Mouse (Mus musculus): Measurements from ENCODE around the gene Pum2.
"Not testable (repeated sequence)": the region's sequence is repeated elsewhere in the genome, so short reads cannot be mapped to it uniquely, and the experiment has no call there.

The Pum2 gene

DNA sequence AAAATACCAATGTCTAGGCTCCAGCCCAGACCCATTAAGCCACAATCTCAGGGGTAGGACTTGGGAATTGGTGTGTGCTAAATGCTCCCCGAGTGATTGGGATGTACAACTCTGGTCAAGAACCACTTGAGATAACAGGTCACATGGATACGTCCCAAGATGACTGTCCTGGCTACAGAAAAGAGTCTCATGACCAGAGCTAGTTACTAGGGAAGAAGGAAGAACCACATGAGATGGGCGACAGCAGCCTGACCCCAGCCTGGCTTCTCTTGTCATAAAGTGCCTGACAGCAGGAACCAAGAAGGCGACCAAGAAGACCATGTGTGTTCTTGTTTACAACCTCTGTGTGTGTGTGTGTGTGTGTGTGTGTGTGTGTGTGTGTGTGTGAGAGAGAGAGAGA is 4.5 kb upstream of the Pum2 start:
- no peak for DNase-seq (ENCODE audit: low spot score)

DNA sequence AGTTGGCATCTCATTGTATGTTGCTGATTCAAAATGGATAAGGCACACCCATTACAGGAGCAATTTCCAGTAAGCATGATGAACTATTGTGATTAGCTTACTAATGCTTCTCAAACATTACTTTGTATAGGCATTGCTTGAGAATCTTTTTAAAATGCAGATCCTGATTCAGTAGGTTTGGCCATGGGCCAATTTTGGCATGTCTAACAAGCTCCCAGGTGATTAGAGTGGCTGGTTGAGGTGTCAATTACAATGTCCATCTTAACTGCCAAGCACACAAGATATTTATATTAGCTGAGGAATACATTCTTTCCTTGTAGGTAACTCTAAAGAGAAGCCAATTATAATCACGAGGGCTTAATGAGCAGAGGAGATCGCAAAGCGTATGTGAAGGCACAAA is 4.1 kb upstream of the Pum2 start:
- no peak for DNase-seq (ENCODE audit: low spot score)

DNA sequence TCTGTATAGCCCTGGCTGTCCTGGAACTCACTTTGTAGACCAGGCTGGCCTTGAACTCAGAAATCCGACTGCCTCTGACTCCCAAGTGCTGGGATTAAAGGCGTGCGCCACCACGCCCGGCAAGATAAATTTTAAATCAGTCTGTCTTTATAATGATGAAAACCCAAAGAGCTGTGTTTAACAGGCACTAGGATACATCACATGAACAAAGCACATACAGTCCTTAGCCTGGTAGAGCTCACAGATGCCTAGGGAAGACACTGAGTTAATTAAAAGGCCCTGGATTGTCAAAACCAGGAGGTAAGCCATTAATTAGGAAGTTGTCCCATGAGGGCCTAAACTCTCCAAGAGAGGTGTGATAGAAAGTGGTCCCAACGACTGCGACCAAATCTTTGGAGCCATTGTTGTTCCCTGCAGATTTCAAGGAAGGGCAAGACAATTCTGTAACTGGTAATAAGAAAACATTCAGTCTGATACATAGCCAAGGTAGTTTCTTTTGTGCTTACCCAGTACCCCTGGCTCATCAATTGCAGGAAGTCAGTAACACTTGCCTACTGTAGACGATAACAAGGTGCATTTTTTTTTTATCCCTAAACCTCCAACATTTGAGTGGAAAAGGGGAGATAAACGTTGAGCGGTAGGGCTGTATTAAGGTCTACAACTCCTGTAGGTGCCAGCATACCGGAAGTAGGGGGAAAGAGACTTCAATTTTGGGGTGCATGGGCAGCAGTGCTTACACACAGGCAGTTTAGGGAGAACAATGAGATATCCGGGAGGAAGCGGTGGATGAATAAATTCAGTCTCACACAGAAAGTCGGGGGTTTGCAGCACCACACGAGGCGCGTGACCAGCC is 587 bp upstream of the Pum2 start:
- no peak for DNase-seq (ENCODE audit: low spot score)

DNA sequence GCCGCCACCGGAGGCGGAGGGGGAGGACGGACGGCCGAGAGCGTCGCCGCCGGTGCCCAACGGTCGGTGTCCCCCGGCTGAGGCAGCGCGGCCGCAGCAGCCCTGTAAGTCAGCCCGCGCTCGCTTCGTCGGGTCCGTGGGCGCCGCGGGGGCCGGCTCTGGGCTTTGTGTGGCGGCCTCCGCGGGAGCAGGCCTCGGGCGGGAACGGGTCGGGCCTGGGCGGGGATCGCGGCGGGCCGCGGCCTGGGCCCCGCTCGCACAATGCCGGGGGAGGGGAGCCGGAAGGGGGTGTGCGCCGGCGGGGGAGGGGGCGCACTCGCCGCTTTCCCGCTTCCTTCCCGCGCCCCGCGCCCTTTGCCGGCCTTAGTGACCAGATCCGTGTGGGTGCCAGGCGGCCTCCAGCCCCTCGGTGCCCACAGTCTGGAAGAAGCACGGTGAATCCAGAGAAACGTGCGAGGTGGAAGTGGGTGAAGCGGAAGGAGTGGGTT is 487 bp downstream of the Pum2 start:
- peak; percentile 47 for DNase-seq (ENCODE audit: low spot score)

DNA sequence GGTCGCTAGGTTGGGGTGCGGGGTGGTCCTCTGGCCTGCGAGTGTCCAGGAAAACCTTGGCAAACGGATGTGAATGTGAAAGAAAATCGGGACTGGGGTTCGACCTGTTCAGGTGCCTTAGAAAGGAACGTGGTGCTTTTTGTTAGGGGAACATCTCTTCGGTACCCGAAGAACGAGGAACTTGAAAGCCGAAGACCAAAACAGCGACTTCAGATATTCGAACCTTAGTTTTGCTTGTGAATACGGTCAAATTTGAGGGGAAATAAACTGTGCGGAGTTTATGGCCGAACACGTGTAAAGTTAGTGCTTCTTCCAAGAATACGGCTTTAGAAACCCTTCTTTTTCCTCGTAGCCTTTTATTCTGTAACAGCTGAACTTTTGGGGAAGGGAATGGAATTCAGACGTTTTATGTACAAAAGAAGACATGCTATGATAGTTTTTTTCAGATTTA is 982 bp downstream of the Pum2 start:
- DNase-seq (ENCODE audit: low spot score), result no peak

DNA sequence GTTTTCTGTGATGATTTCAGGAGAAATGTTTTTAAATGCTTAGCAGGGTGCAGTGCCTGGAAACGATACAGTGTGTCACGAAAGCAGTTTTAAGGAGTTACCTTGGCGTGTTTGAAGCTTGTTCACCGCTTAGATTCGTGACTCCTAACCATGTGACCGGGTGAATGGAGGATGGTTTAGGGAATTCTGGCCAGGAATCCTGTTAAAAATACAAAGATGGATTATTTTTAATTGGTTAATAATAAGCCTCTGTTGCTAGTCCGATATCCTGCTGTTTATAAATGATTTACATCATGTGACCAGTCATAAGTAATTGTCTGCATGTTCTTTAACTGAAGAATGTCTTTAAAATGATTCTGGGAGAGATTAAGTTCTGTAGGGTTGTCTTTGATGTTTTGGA is 1.4 kb downstream of the Pum2 start:
- no peak for DNase-seq (ENCODE audit: low spot score)

DNA sequence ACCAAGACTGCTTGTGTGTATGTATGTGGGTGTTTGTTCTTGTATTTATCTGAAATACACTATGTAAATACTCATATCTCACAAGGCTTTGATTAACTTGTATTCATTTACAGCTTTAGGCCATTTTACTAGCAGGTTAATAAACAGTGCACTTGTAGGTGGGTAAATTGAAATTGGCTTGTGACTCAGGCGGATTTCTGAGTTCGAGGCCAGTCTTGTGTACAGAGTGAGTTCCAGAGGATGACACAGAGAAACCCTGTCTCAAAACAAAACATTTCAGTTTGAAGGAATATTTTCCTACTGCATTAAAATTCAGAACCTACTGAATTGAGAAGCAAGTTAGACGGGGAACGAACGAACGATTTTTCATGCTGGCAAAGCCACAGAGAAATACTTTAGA is 2.4 kb downstream of the Pum2 start:
- DNase-seq (ENCODE audit: low spot score), result no peak

DNA sequence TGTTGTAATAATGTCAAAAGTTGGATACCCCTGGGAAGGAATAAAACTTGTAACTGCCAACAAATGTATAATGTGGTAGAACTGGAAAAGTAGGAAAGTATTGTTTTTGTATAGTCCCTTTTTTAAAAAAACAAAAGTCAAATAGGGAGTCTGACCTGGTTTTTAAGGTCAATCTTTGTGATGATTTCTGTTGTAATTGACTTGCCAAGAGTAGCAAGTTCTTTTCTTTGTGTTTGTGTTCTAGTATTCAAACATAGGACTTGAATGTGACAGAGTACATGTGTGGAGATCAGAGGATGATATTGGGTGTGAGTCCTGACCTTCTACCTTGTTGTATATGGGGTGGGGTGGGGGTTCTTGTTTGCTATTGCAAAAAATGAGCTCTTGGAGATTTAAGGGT is 4.0 kb downstream of the Pum2 start:
- no peak for DNase-seq (ENCODE audit: low spot score)

DNA sequence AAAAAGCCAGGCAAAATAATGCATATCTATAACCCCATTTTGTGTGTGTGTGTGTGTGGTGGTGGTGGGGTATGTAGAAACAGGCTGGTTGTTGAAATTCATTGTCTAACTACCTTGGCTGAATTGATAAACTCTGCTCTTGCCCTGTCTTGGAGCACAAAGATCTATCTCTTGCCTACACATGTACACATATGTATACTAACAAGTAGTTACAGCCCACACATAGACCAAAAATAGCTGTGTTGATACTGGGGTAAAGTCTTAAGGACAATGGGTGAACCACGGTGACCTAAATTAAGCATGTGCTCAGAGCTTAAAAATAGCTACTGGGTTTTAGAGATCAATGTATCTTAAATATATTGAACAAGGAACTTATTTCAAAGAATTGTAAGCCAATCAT is 10.3 kb downstream of the Pum2 start:
- no peak for DNase-seq (ENCODE audit: low spot score)

DNA sequence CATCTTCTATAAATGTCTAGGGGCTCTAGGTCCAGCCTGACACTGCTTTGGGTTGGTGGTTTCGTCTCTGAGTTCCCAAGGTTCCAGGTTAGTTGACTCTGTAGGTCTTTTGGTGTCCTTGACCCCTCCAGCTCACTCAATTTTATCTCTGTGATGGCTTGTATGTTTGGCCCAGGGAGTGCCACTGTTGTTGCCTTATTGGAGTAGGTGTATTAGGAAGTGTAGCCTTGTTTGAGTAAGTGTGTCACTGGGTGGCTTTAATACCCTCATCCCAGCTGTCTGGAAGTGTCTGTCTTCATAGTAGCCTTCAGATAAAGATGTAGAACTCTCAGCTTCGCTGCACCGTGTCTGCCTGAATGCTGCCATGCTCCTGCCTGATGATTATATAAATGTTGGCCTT is 11.1 kb downstream of the Pum2 start:
- no peak for DNase-seq (ENCODE audit: low spot score)

DNA sequence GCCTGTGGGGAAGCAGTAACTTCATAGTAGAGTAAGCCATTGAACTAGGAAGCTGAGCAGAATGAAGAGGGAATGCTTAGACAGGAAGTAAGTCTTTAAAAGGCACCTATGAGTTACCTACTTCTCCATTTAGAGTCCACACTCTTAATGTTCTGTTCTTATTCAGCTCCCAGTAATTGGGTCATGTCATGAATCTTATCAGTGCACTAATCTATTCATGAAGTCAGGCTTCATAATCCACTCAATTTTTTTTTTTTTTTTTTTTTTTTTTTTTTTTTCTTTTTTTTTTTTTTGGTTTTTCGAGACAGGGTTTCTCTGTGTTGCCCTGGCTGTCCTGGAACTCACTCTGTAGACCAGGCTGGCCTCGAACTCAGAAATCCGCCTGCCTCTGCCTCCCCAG is 15.9 kb downstream of the Pum2 start:
- not testable (repeated sequence) for DNase-seq (ENCODE audit: low spot score)

DNA sequence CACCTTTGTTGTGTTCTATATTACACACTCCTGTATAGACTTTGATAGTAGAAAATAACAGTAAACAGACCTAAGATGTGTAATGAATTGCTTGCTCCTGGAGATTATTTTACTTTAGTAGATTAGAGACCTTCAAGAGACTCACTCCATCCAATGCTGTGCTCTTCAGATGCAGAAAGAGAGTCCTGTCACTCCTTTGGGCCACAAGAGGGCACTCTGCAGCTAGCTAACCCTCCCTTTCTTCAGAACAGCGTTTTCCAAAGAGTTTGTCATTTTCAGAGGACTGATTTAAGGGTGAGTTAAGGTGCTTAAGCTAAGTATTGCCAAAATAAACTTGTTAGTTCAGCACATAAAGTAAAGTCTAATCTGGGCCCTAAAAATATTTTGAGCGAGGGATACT is 25.0 kb downstream of the Pum2 start:
- peak; percentile 46 for DNase-seq (ENCODE audit: low spot score)

DNA sequence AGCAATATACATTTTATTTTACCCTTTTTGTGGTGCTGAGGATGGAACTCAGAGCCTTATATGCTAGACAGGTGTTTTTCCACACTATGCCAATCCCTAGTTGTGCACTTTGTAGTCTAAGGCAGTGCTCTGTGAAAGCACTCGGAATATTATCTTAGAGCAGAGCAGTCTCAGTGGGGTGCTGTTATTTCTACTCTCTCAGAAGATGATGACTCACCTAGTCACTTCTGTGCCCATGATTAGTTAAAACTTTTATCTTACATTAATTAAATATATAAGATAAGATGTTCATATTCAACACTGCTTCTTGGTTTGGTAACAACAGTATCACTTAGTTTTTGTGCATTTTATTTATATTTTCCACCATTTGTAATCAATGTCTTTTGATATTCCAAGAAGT is 30.1 kb downstream of the Pum2 start:
- no peak for DNase-seq (ENCODE audit: low spot score)

DNA sequence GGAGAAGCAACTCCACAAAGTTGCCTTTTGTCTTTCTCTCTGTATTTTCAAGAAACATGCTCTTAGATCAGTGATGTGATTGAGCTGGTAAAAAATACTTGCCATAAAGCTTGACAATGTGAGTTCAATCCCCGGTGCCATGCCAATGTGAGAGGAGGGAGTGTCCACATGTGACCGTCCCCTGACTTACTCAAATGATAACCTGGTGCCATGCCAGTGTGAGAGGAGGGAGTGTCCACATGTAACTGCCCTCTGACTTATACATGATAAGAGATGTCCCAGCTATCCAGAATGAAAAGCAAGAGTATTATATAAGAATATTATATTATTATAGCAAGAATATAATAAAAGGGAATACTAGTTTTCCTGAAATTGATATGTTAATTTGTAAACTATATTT is 34.9 kb downstream of the Pum2 start:
- no peak for DNase-seq (ENCODE audit: low spot score)

DNA sequence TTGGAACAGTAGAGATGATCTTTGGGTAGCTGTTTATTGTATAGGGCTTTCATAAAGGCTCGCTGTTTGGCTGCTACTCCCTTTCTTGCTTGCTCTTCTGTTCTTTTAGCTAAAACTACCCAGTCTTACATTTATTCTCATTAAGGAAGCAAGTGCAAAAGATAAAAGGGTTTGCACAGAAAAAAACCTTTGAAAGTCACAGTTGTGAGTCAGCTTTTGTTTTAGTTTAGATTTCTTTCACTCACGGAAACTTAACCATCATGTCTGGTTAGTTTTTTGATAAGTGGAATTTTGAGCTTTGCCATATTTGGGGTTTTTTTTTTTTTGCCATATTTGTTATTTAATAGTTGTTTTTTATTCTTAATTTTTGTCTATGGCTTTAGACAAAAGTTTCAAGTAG is 38.7 kb downstream of the Pum2 start:
- DNase-seq (ENCODE audit: low spot score), result no peak

DNA sequence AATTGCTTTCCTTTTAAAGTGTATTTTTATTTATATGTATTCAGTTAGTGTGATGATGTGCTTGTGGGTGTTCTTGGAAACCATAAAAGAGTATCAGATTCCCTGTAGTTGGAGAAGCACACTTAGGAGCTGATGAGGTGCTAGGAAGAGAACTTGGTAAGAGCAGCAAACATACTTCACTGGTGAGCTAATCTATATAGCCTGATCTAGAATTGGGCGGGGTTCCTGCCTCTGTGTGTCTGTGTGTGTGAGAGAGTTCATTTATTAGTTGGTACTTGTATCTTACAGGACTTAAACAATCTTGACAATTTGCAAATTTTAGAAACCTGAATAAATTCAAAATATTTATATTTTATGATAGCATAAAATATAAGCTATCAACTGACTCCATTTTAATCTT is 42.2 kb downstream of the Pum2 start:
- no peak for DNase-seq (ENCODE audit: low spot score)

DNA sequence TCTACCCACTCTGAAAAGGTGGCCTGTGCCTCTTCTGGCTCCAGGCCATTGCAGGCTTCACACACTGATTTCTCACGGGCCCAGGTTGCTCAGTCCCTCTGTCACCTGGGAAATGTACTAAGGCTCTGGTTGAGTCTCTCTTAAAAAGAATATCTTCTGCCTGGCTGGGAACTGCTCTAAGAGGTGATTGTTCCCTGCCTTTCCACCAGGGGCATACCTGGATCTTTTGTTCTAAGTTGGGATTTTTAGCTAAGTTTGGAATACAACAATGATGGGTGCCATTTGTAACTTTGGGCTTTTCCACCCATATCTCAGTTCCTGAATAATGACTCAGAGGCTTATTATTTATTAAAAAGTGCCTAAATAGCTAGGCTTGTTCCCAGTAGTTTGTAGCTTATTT is 53.0 kb downstream of the Pum2 start:
- DNase-seq (ENCODE audit: low spot score), result no peak

DNA sequence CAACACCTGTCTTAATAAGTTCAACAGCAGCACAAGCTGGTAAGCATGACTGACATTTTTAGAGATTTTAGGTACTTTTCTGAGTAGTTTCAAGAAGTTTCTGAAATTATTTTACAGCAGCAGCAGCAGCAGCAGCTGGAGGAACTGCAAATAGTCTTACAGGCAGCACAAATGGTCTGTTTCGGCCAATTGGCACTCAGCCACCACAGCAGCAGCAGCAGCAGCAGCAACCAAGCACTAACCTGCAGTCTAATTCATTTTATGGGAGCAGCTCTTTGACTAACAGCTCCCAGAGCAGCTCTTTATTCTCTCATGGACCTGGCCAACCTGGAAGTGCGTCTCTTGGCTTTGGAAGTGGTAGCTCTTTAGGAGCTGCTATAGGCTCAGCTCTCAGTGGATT is 54.8 kb downstream of the Pum2 start:
- DNase-seq (ENCODE audit: low spot score), result no peak

DNA sequence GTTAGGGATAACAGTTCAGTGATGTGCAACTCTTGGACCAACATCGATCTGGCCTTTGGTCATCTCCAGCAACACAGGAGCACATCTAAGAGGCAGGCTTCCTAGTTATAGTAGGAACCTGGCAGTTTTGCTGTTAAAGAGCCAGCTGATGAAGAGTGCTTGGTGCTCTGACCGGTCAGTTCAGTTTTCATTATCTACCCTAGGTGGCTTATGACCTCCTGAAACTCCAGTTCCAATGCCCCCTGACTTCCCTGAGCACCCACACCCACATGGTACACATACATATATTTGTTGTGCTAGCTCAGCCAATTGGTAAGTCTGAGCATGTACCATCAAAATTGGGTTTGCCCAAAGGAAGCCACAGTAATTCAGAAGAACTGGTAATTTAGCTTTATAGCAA is 79.7 kb downstream of the Pum2 start:
- DNase-seq (ENCODE audit: low spot score), result no peak

DNA sequence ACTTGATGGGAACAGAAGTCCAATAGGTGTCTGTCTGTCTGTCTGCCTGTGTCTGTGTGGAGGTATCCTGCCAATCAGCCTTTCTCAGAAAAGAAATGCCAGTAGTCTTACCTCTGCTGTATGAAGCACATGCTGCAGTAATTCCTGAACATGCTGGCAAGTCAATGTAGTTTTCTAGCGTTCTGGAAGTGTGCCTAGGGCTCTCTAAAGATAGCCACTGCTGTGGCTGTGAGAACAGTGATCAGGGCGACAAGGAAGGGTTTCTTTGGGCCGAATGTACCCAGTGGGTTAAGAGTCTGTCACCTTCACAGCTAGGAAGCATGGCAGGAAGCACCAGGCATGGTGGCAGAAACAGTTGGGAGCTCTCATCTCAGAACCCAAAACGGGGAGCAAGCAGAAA is 80.2 kb downstream of the Pum2 start:
- DNase-seq (ENCODE audit: low spot score), result no peak

DNA sequence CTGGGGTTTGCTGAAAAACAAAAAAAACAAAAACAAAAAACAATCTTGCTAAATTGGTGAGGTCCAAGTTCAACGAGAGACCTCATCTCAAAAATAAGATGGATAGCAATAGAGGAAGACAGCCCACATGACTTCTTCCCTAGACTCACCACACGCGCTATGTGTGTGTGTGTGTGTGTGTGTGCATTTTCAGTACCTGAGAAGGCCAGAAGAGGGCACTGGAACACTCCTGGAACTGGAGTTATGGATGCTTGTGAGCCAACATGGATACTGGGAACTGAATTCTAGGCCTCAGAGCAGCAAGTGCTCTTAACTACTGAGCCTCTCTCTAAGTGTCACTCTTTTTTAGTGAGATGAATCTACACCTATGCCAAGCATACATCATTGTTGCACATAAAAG is 84.1 kb downstream of the Pum2 start:
- DNase-seq (ENCODE audit: low spot score), result no peak

DNA sequence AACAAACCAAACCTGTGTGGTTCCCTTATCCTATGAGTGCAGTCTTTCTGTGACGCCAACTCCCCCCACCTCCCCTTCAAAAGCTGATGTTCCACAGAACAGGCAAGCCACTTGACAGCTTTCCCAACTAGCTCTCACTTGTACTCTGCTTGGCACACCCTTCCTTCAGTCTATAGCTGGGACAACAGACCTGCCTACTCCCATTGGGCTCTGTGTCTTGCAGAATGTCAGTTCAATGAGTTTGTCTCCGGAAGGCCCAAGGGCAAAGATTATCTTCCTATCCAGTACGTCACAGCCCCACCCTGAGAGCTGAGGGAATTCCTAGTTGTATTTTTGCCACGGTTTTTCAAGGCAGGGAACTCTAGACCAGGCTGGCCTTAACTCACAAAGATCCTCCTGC is 85.2 kb downstream of the Pum2 start:
- no peak for DNase-seq (ENCODE audit: low spot score)

DNA sequence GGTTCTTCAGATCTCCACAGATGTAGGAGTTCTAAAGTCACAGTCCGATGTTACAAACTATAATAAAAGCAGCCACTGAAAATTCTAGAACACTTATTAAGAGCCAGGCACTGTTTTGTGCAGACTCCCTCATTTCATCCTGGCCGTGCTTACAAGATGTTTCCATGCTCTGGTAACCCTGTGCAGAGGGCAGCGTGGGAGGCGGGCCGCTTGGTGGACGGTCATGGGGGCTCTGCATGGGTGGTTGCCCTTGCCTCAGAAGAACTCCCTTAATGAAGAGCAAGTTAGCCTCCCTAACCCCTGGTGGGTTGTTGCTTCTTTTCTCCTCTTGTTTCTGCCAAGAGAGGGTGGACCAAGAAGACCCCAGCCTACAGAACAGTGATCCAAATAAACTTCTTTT is 85.8 kb downstream of the Pum2 start:
- no peak for DNase-seq (ENCODE audit: low spot score)

DNA sequence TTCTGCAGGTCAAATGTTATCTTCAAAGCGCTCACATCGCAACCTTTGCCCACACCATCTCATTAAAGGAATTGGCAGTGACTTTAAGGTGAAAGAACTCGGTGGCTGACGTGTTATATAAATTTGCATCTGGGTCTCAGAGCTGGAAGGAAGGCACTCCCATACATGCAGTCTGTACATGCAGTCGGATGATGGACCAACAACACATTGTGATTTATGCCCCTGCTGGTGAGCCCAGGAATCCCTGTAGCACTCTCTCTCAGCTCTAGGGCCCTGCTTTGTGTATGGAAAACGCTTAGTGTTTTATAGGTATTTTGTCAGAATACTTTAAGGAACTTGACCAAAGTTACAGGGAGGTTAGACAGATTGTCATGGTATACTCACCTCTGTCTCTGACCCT is 86.6 kb downstream of the Pum2 start:
- DNase-seq (ENCODE audit: low spot score), result no peak
